Mouse (Mus musculus) megakaryocyte, embryonic 14.5 days (primary cell): ENCODE results near the gene Mast4. TPM values are rescaled to one million over a fixed set of nuclear protein-coding genes. Genes with fewer than 3 reads are reported as not detected.

Source experiments
- H3K27me3 ChIP-seq: replicated peaks from 2 replicates; pipeline ENCODE3; 2012; ENCODE audit warnings: inconsistent platforms
- H3K36me3 ChIP-seq: replicated peaks from 2 replicates; pipeline ENCODE3; 2012; ENCODE audit warnings: low read length, inconsistent platforms, mixed read lengths
- H3K4me1 ChIP-seq: 2 replicates; pipeline ENCODE4 v1.6.1; 2012; ENCODE audit warnings: inconsistent platforms
- H3K4me3 ChIP-seq: replicated peaks from 2 replicates; pipeline ENCODE3; 2012; ENCODE audit warnings: moderate library complexity, mild to moderate bottlenecking, inconsistent platforms
- H3K9me3 ChIP-seq: 2 replicates; pipeline ENCODE4 v1.6.1; 2012; ENCODE audit warnings: inconsistent platforms
- FLI1 ChIP-seq: IDR thresholded peaks from 2 replicates; pipeline ENCODE4 v1.6.1; 2012; ENCODE audit warnings: low read length, inconsistent platforms, mixed read lengths
- GATA1 ChIP-seq: IDR thresholded peaks from 3 replicates; pipeline ENCODE4 v1.6.1; 2012; ENCODE audit warnings: mixed read lengths, low read length, inconsistent platforms, borderline replicate concordance
- polyA plus RNA-seq: library from polyadenylated mRNA; stranded (reverse); fragments of >175 nt; gene quantifications from 2 replicates; pipeline ENCODE4 v1.2.3, GENCODE M21; 2012; ENCODE audit warnings: low replicate concordance; ENCODE audit not compliant: insufficient read depth

The Mast4 gene
- polyA plus RNA-seq, 1 experiment, result 3.5 TPM

DNA sequence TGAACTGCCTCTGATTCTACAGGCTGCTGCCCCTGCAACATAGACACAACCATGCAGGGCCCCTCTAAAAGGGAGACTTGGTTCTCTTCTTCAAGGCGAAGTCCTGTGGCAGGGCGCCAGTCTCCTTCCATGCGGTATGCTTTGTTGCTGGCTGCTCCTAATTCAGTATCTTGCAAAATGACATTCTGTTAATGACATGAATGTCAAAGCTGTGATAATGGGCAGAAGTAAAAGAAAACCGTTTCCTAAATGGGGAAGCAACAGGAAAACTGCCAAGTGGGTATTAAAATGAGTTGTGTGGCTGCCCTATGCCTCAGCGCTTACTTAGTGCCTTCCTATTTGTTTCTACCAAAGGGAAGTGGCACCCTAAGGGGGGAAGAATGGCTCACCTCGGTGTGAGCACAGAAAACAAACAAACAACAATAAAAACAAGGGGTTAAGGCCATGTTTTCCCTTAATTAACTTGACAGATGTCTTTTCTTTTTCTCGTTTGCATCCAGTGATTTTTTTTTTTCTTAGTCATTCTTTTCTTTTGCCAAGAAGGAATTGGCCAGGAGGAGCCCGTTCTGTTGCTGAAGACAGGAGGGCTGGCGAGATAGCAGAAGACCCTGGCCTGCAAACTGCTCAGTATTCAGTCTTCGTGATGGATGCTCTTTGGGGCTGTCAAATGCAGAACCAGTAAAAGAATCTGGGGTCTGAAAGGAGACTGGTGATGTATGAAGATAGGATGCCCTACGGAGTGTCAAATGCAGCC is 468.1 kb downstream of the Mast4 start:
- H3K4me3 ChIP-seq, result peak overlapping the region; percentile 31
- H3K9me3 ChIP-seq, result peaks cover 6% of the 10 kb centered on the region
- H3K27me3 ChIP-seq, result no peaks in the 10 kb centered on the region
- TF ChIP-seq GATA1 (no peak), FLI1 (no peak)
- peaks cover 79% of the 10 kb centered on the region for H3K4me1 ChIP-seq
- peaks cover 25% of the 10 kb centered on the region for H3K36me3 ChIP-seq

GRCm38 (mm10) chr13:102865494-102865893 is 468.8 kb downstream of the Mast4 start:
- Histone ChIP-seq H3K27me3 (no peaks in the 10 kb centered on the region), H3K4me3 (peak overlapping the region; percentile 19), H3K4me1 (peaks cover 84% of the 10 kb centered on the region), H3K36me3 (peaks cover 25% of the 10 kb centered on the region), H3K9me3 (peaks cover 6% of the 10 kb centered on the region)
- TF ChIP-seq GATA1 (no peak), FLI1 (no peak)

GRCm38 (mm10) chr13:102864840-102865239 is 469.5 kb downstream of the Mast4 start:
- no peaks in the 10 kb centered on the region for H3K27me3 ChIP-seq
- peaks cover 19% of the 10 kb centered on the region for H3K36me3 ChIP-seq
- TF ChIP-seq FLI1 (no peak), GATA1 (no peak)
- H3K4me1 ChIP-seq, result peaks cover 86% of the 10 kb centered on the region
- H3K4me3 ChIP-seq, result no peak overlapping the region
- peaks cover 6% of the 10 kb centered on the region for H3K9me3 ChIP-seq

GRCm38 (mm10) chr13:102864079-102864478 is 470.2 kb downstream of the Mast4 start:
- TF ChIP-seq FLI1 (no peak), GATA1 (no peak)
- Histone ChIP-seq H3K27me3 (no peaks in the 10 kb centered on the region), H3K4me1 (peaks cover 88% of the 10 kb centered on the region), H3K36me3 (peaks cover 14% of the 10 kb centered on the region), H3K4me3 (no peak overlapping the region), H3K9me3 (peaks cover 6% of the 10 kb centered on the region)

GRCm38 (mm10) chr13:102862981-102863380 is 471.3 kb downstream of the Mast4 start:
- Histone ChIP-seq H3K4me3 (peak overlapping the region; percentile 60), H3K27me3 (no peaks in the 10 kb centered on the region), H3K4me1 (peaks cover 94% of the 10 kb centered on the region), H3K9me3 (no peaks in the 10 kb centered on the region), H3K36me3 (peaks cover 11% of the 10 kb centered on the region)
- TF ChIP-seq FLI1 (no peak), GATA1 (no peak)

- TF ChIP-seq GATA1, result no peak; the same call in 2 of the 3 replicates
- 0 out of 2 replicates have a peak, but pooled peaks have one; percentile 12 for TF ChIP-seq FLI1
- Histone ChIP-seq H3K4me1 (peaks cover 99% of the 10 kb centered on the region), H3K4me3 (peak overlapping the region; percentile 72), H3K27me3 (no peaks in the 10 kb centered on the region), H3K9me3 (no peaks in the 10 kb centered on the region), H3K36me3 (peaks cover 12% of the 10 kb centered on the region)
Observed at GRCm38 (mm10) chr13:102862397-102862796, 471.9 kb downstream of the Mast4 start.

GRCm38 (mm10) chr13:102860733-102861132 is 473.6 kb downstream of the Mast4 start:
- peaks cover 94% of the 10 kb centered on the region for H3K4me1 ChIP-seq
- H3K27me3 ChIP-seq, result no peaks in the 10 kb centered on the region
- no peak for TF ChIP-seq GATA1
- no peak for TF ChIP-seq FLI1
- H3K36me3 ChIP-seq, result peaks cover 12% of the 10 kb centered on the region
- H3K4me3 ChIP-seq, result no peak overlapping the region
- H3K9me3 ChIP-seq, result no peaks in the 10 kb centered on the region

DNA sequence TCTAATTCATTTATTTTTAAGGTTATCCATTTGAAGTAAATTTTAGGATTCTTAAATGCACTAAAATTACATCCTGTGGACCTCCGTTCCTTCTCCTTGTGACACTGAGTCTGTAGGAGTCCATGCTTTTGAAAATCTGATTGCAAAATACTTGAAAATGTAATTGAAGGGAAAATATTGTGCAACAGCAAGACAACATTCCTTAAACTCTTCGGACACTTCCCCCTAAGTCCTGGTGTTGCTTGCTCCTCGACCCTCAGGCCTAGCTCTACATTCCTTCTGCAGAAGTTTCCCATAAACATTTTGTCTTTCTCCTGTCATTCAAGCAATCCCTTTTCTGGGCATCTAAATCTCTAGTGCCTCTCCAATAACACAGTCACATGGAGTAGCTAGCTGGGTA is 474.2 kb downstream of the Mast4 start:
- TF ChIP-seq GATA1 (no peak), FLI1 (no peak)
- Histone ChIP-seq H3K9me3 (no peaks in the 10 kb centered on the region), H3K27me3 (no peaks in the 10 kb centered on the region), H3K4me3 (no peak overlapping the region), H3K4me1 (peaks cover 88% of the 10 kb centered on the region), H3K36me3 (peaks cover 12% of the 10 kb centered on the region)

- Histone ChIP-seq H3K4me3 (no peak overlapping the region), H3K4me1 (peaks cover 65% of the 10 kb centered on the region), H3K36me3 (peaks cover 34% of the 10 kb centered on the region), H3K27me3 (no peaks in the 10 kb centered on the region), H3K9me3 (no peaks in the 10 kb centered on the region)
- TF ChIP-seq FLI1 (no peak), GATA1 (no peak)
Observed at GRCm38 (mm10) chr13:102857539-102857838, 476.8 kb downstream of the Mast4 start.

- TF ChIP-seq GATA1 (no peak), FLI1 (no peak)
- Histone ChIP-seq H3K4me3 (no peak overlapping the region), H3K9me3 (no peaks in the 10 kb centered on the region), H3K4me1 (peaks cover 61% of the 10 kb centered on the region), H3K27me3 (no peaks in the 10 kb centered on the region), H3K36me3 (peaks cover 39% of the 10 kb centered on the region)
Observed at GRCm38 (mm10) chr13:102856821-102857538, 477.3 kb downstream of the Mast4 start.
